Mouse (Mus musculus): ENCODE results near the gene Plcd3. TPM values are rescaled to one million over a fixed set of nuclear protein-coding genes. Genes with fewer than 3 reads are reported as not detected.

The Plcd3 gene
- polyA plus RNA-seq (2014; fragmentation: Nextera tagmentation; extraction: Ambion mirVana), result 1.0 and 2.5 TPM in 2 replicates

- H3K27me3 ChIP-seq (ENCODE audit: insufficient read depth, low read length), result peaks cover 13% of the 10 kb centered on the region
- H3K9ac ChIP-seq, result peak within 1 kb of the TSS; percentile 56
- H3K27ac ChIP-seq (ENCODE audit: low read depth), result no peak within 1 kb of the TSS
- ATAC-seq (ENCODE audit: insufficient read depth) (peak; percentile 36; the same call in 1 of the 2 replicates), DNase-seq (peak; percentile 86)
- H3K4me3 ChIP-seq (ENCODE audit: low read depth, low read length), result peak within 1 kb of the TSS; percentile 52
- no peaks in the 10 kb centered on the region for H3K9me3 ChIP-seq (ENCODE audit: low read depth, low read length)
- no peaks in the 10 kb centered on the region for H3K36me3 ChIP-seq (ENCODE audit: insufficient read depth)
- 1% methylated on average over 34 of the region's 34 CpGs for WGBS
- no peak for TF ChIP-seq CTCF (IDR thresholded peaks at IDR 0.05; ENCODE audit: low read depth)
- peaks cover 19% of the 10 kb centered on the region for H3K4me1 ChIP-seq (ENCODE audit: insufficient read depth)
- peak within 1 kb of the TSS; percentile 75 for H3K4me2 ChIP-seq
These were observed at the start of gene Plcd3, which contains the start of gene Acbd4 for GRCm38 (mm10) chr11:103101481-103101865. Gene Plcd3 (minus strand): TSS chr11:103101658. Gene Acbd4 (plus strand): TSS chr11:103101682.

DNA sequence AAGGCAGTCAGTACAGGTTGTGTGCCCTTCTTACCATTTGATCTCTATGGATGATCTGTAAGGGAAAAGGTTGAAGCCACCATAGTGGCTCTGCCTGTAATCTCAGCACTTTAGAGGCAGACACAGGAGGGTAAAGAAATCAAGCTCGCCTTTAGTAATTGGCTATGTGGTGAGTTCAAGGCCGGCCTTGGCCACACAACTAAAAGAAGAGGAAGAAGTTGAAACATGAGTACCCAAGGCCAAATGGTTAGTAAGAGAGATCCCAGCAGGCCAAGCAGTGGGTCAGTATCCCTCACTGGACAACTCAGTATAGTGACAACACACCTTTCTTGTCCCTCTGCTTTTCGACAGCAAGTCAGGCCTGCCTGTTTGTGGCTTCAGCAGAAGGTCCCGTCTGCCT, 48.3 kb upstream of the Plcd3 start:
- no peak for TF ChIP-seq CTCF (IDR thresholded peaks at IDR 0.05; ENCODE audit: low read depth)
- Histone ChIP-seq H3K27me3 (ENCODE audit: insufficient read depth, low read length) (no peaks in the 10 kb centered on the region), H3K9me3 (ENCODE audit: low read depth, low read length) (no peaks in the 10 kb centered on the region), H3K9ac (no peak overlapping the region), H3K27ac (ENCODE audit: low read depth) (no peak overlapping the region), H3K4me2 (no peak overlapping the region), H3K36me3 (ENCODE audit: insufficient read depth) (no peaks in the 10 kb centered on the region), H3K4me1 (ENCODE audit: insufficient read depth) (0 out of 2 replicates have a peak, but pooled peaks cover 3% of the 10 kb centered on the region), H3K4me3 (ENCODE audit: low read depth, low read length) (no peak overlapping the region)
- 86% methylated on average over 4 of the region's 4 CpGs for WGBS
- DNase-seq (no peak), ATAC-seq (ENCODE audit: insufficient read depth) (no peak)

- Histone ChIP-seq H3K4me2 (no peak overlapping the region), H3K4me1 (ENCODE audit: insufficient read depth) (peaks cover 8% of the 10 kb centered on the region; the same call in 1 of the 2 replicates), H3K4me3 (ENCODE audit: low read depth, low read length) (no peak overlapping the region), H3K36me3 (ENCODE audit: insufficient read depth) (no peaks in the 10 kb centered on the region), H3K9me3 (ENCODE audit: low read depth, low read length) (no peaks in the 10 kb centered on the region), H3K27ac (ENCODE audit: low read depth) (no peak overlapping the region), H3K9ac (no peak overlapping the region), H3K27me3 (ENCODE audit: insufficient read depth, low read length) (no peaks in the 10 kb centered on the region)
- ATAC-seq (ENCODE audit: insufficient read depth) (no peak), DNase-seq (no peak)
- no peak for TF ChIP-seq CTCF (IDR thresholded peaks at IDR 0.05; ENCODE audit: low read depth)
- WGBS, result 64% methylated on average over 4 of the region's 4 CpGs
These were observed 46.3 kb upstream of the Plcd3 start for GRCm38 (mm10) chr11:103147766-103148165.

GRCm38 (mm10) chr11:103146386-103146785, 44.9 kb upstream of the Plcd3 start:
- WGBS, result 86% methylated on average over 4 of the region's 4 CpGs
- Histone ChIP-seq H3K27ac (ENCODE audit: low read depth) (no peak overlapping the region), H3K9me3 (ENCODE audit: low read depth, low read length) (no peaks in the 10 kb centered on the region), H3K4me3 (ENCODE audit: low read depth, low read length) (no peak overlapping the region), H3K4me2 (no peak overlapping the region), H3K36me3 (ENCODE audit: insufficient read depth) (no peaks in the 10 kb centered on the region), H3K4me1 (ENCODE audit: insufficient read depth) (peaks cover 19% of the 10 kb centered on the region), H3K27me3 (ENCODE audit: insufficient read depth, low read length) (no peaks in the 10 kb centered on the region), H3K9ac (no peak overlapping the region)
- ATAC-seq (ENCODE audit: insufficient read depth), result no peak
- no peak for TF ChIP-seq CTCF (IDR thresholded peaks at IDR 0.05; ENCODE audit: low read depth)
- no peak for DNase-seq

DNA sequence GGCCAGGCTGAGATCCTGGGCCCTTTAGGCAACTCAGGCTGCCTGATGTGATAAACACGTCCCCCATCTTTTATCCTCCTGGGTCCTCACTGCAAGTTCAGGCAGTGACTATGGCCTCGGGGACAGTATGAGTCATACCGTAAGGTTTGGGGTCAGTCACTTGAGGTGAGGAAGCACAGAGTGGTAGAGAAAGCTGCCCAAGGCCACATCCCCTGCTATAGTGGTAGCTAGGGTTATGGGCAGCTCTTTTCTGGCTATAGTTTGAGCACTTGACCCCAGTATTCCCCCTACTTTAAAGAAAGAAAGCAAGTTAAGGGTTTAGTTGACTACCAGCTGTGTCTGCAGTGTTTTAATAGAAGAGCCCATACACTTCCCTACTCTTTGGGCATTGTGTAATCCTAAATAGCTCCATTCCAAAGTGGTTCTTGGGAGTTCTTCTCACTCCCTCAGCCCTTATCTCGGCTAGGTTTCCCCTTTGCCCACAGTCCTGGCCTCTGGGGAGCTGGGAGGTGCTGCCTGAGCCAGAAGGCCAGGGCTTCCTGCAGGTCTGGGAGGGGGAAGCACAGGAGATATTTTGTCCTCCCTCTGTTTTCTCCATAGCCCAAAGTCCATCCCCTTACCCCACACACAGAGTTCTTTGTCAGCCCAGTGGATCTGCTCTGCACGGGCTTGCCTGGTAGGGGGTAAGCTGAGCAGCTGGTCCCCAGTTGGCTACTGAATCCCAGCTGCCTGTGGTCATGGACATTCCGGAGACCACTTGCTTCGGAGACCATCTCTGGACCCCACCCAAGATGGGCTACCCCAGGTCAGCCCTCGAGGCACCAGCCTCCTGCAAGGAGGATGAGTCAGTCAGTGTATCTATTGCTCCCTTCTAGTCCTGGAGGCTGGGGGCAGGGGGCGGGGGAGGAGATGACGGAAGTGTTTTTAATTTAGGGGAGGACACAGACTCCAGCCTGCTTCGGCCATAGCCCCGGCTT, 43.1 kb upstream of the Plcd3 start:
- WGBS, result 45% methylated on average over 12 of the region's 12 CpGs
- Histone ChIP-seq H3K36me3 (ENCODE audit: insufficient read depth) (no peaks in the 10 kb centered on the region), H3K9ac (no peak overlapping the region), H3K9me3 (ENCODE audit: low read depth, low read length) (no peaks in the 10 kb centered on the region), H3K27me3 (ENCODE audit: insufficient read depth, low read length) (no peaks in the 10 kb centered on the region), H3K4me3 (ENCODE audit: low read depth, low read length) (no peak overlapping the region), H3K4me1 (ENCODE audit: insufficient read depth) (peaks cover 26% of the 10 kb centered on the region), H3K27ac (ENCODE audit: low read depth) (peak overlapping the region; percentile 34; the same call in 1 of the 2 replicates), H3K4me2 (no peak overlapping the region)
- no peak for ATAC-seq (ENCODE audit: insufficient read depth)
- DNase-seq, result no peak
- TF ChIP-seq CTCF (IDR thresholded peaks at IDR 0.05; ENCODE audit: low read depth), result no peak

DNA sequence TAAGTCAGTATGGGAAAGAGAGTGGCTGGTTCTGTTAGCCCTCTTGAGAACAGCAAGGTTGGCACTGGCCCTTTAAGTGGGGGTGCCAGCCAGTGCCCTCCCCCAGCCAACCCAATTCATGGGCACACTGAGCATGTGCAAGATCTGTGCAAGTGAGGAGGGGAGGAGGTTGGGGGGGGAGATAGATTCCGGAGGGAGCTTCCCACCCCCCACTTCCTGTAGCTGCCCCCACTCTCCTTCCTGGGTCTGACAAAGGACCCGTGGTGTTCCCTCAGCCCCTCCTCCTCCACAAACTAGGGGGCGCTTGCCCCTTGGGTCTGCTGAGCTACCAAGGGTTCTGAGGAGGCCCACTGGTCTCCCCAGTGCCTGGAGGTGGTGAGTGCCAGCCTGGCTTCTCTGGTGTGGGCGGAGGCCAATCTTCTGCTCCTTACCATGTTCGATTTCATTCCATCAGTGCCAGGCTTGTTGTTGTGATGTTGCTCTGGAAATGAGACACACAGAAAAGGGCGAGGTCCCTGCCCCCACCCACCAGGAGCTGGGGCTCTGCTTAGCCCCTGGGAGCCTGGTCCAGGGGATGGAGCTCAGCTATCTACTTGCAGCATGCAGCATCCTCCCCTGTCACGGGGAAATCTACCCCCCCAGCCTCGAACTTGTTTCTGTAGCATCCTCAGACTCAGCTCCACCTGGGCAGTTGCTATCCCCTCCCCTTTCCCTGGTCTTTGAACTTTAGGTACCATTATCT, 41.2 kb upstream of the Plcd3 start:
- Histone ChIP-seq H3K9ac (peak overlapping the region; percentile 32), H3K4me1 (ENCODE audit: insufficient read depth) (peaks cover 26% of the 10 kb centered on the region), H3K9me3 (ENCODE audit: low read depth, low read length) (no peaks in the 10 kb centered on the region), H3K4me2 (peak overlapping the region; percentile 48), H3K27ac (ENCODE audit: low read depth) (peak overlapping the region; percentile 89), H3K27me3 (ENCODE audit: insufficient read depth, low read length) (no peaks in the 10 kb centered on the region), H3K36me3 (ENCODE audit: insufficient read depth) (0 out of 2 replicates have a peak, but pooled peaks cover 11% of the 10 kb centered on the region), H3K4me3 (ENCODE audit: low read depth, low read length) (peak overlapping the region; percentile 23; the same call in 1 of the 2 replicates)
- TF ChIP-seq CTCF (IDR thresholded peaks at IDR 0.05; ENCODE audit: low read depth), result peak; percentile 32
- peak; percentile 50 for ATAC-seq (ENCODE audit: insufficient read depth)
- DNase-seq, result peak; percentile 80
- 26% methylated on average over 8 of the region's 8 CpGs for WGBS

All from lung, embryonic 14.5 days (tissue).